8 mouse cellular contexts compared by ENCODE assay signal in the genomic region with DNA sequence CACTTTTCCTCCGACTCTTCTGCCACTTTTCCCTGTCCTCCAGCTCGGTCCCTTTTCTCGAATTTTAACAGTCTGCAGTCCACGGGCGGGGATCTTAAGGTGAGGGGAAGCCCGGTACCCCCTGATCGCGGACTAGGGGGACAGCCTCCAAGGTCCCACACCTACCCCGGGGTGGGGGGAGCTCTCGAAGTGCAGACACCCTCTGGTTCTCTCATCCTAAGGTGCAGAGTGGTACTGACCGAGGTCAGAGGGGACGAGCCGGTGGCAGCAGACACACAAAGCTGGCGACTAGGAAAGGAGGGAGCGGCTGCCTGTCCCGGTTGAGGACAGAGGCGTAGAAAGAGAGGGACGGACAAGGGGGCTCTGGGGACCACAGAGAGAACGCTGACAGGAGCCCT. TPM values are rescaled to one million over a fixed set of nuclear protein-coding genes. Genes with fewer than 3 reads are reported as not detected.
DNase-seq lines count a peak whose midpoint lies in the region; ATAC-seq and TF ChIP-seq lines count a peak whose summit lies in the region.

No protein-coding gene starts in this region.

- no peak for TF ChIP-seq EP300 in lung, postnatal 0 days (IDR thresholded peaks at IDR 0.05)
- TF ChIP-seq EP300 in heart, postnatal 0 days (IDR thresholded peaks at IDR 0.05; ENCODE audit: low read depth): no peak

- peak overlapping the region; percentile 84 for H3K4me2 ChIP-seq in lung, postnatal 0 days (replicated peaks; ENCODE audit: low read depth, low read length)
- peak overlapping the region; percentile 81 for H3K4me2 ChIP-seq in heart, postnatal 0 days (ENCODE audit: low read depth, low read length)

- no peak for TF ChIP-seq CTCF in lung, postnatal 0 days (IDR thresholded peaks at IDR 0.05)
- no peak for TF ChIP-seq CTCF in heart, postnatal 0 days (IDR thresholded peaks at IDR 0.05; ENCODE audit: low read depth)

- intact Hi-C loops in gastrocnemius, postnatal 36 days (cut with DNase I): no loop called here

- H3K9me3 ChIP-seq in lung, postnatal 0 days (ENCODE audit: low read length): no peaks in the 10 kb centered on the region
- H3K9me3 ChIP-seq in heart, postnatal 0 days (replicated peaks; ENCODE audit: control insufficient read depth, low read length): no peaks in the 10 kb centered on the region

- no peaks in the 10 kb centered on the region for H3K4me1 ChIP-seq in lung, postnatal 0 days (ENCODE audit: insufficient read depth, low read depth, low read length)
- H3K4me1 ChIP-seq in heart, postnatal 0 days (ENCODE audit: control insufficient read depth, insufficient read depth): 0 out of 2 replicates have a peak, but pooled peaks cover 3% of the 10 kb centered on the region

- no peak; the same call in 1 of the 2 replicates for ATAC-seq in lung, postnatal 0 days
- ATAC-seq in heart, postnatal 0 days (ENCODE audit: insufficient read depth, low read depth): no peak
- ATAC-seq in megakaryocyte, adult 5-6 weeks (ENCODE audit: poor library complexity, severe bottlenecking): peak; percentile 7; the same call in 1 of the 2 replicates

- peak overlapping the region; percentile 88 for H3K9ac ChIP-seq in lung, postnatal 0 days (replicated peaks; ENCODE audit: low read depth)
- peak overlapping the region; percentile 82 for H3K9ac ChIP-seq in heart, postnatal 0 days (replicated peaks; ENCODE audit: low read depth, low read length)

- H3K4me3 ChIP-seq in lung, postnatal 0 days (ENCODE audit: low read depth, low read length): peak overlapping the region; percentile 89
- H3K4me3 ChIP-seq in heart, postnatal 0 days (ENCODE audit: low read depth, low read length): peak overlapping the region; percentile 65

- H3K27ac ChIP-seq in lung, postnatal 0 days (ENCODE audit: low read length): peak overlapping the region; percentile 93
- H3K27ac ChIP-seq in heart, postnatal 0 days (ENCODE audit: low read depth): peak overlapping the region; percentile 89

- H3K36me3 ChIP-seq in lung, postnatal 0 days (ENCODE audit: insufficient read depth, low read length): no peaks in the 10 kb centered on the region
- H3K36me3 ChIP-seq in heart, postnatal 0 days (replicated peaks; ENCODE audit: control insufficient read depth, insufficient read depth, low read length): no peaks in the 10 kb centered on the region

- DNase-seq in adrenal gland, adult 8-10 months: peak; percentile 41
- no peak for DNase-seq in adrenal gland, postnatal 10 days
- no peak for DNase-seq in lung, postnatal 0 days (ENCODE audit: low spot score)
- no peak for DNase-seq in lung, postnatal 14 days
- DNase-seq in heart, postnatal 0 days (ENCODE audit: low spot score): no peak
- DNase-seq in thymus, postnatal 4 days: peak; percentile 66
- no peak for DNase-seq in gastrocnemius, postnatal 36 days

- H3K27me3 ChIP-seq in lung, postnatal 0 days (replicated peaks; ENCODE audit: insufficient read depth, low read length): no peaks in the 10 kb centered on the region
- H3K27me3 ChIP-seq in heart, postnatal 0 days (ENCODE audit: control insufficient read depth, insufficient read depth, low read length): no peaks in the 10 kb centered on the region

- 1% methylated on average over 19 of the region's 19 CpGs for WGBS in lung, postnatal 0 days
- WGBS in heart, postnatal 0 days: 0% methylated on average over 19 of the region's 19 CpGs

RNA-seq across cellular contexts. Expression of a gene that starts 0.6 kb away (rescaled TPM):
- 10 to 100 TPM; 57.3 to 84.7 (median 68.7) TPM for total RNA-seq in adrenal gland, adult 8-10 months (2022)
- total RNA-seq in adrenal gland, postnatal 10 days (2021): 10 to 100 TPM; 55.0 to 76.8 TPM
- 60.3 and 61.1 TPM in 2 replicates for polyA plus RNA-seq in lung, postnatal 0 days (2015; fragmentation: Nextera tagmentation; extraction: Ambion mirVana)
- total RNA-seq in heart, postnatal 0 days (2014; rRNA removed; ENCODE audit: low replicate concordance): 49.8 and 50.1 TPM in 2 replicates
- polyA plus RNA-seq in heart, postnatal 0 days (2015; fragmentation: Nextera tagmentation; extraction: Ambion mirVana): 53.7 and 57.3 TPM in 2 replicates
- total RNA-seq in megakaryocyte, adult 5-6 weeks (2015): 312 and 327 TPM in 2 replicates
- 237 and 269 TPM in 2 replicates for total RNA-seq in megakaryocyte, adult 5-6 weeks (2017)
- total RNA-seq in gastrocnemius, postnatal 36 days (2021): 10 to 100 TPM; 23.0 to 26.1 TPM

RNA-seq across cellular contexts. Expression of a gene that starts 25.2 kb away (rescaled TPM):
- total RNA-seq in adrenal gland, adult 8-10 months (2022): 100 to 1,000 TPM in 3 of 4 experiments, 10 to 100 TPM in 1; 89.9 to 176 (median 144) TPM
- 100 to 1,000 TPM; 144 to 193 TPM for total RNA-seq in adrenal gland, postnatal 10 days (2021)
- 229 and 238 TPM in 2 replicates for polyA plus RNA-seq in lung, postnatal 0 days (2015; fragmentation: Nextera tagmentation; extraction: Ambion mirVana)
- 110 and 151 TPM in 2 replicates for total RNA-seq in heart, postnatal 0 days (2014; rRNA removed; ENCODE audit: low replicate concordance)
- polyA plus RNA-seq in heart, postnatal 0 days (2015; fragmentation: Nextera tagmentation; extraction: Ambion mirVana): 202 and 238 TPM in 2 replicates
- 317 and 383 TPM in 2 replicates for total RNA-seq in megakaryocyte, adult 5-6 weeks (2015)
- total RNA-seq in megakaryocyte, adult 5-6 weeks (2017): 479 and 534 TPM in 2 replicates
- total RNA-seq in gastrocnemius, postnatal 36 days (2021): 10 to 100 TPM; 32.6 to 42.1 TPM

RNA-seq across cellular contexts. Expression of a gene that starts 55.5 kb away (rescaled TPM):
- total RNA-seq in adrenal gland, adult 8-10 months (2022): 10 to 100 TPM; 42.6 to 51.5 (median 45.9) TPM
- total RNA-seq in adrenal gland, postnatal 10 days (2021): 10 to 100 TPM; 76.1 to 76.7 TPM
- polyA plus RNA-seq in lung, postnatal 0 days (2015; fragmentation: Nextera tagmentation; extraction: Ambion mirVana): 44.3 and 49.5 TPM in 2 replicates
- total RNA-seq in heart, postnatal 0 days (2014; rRNA removed; ENCODE audit: low replicate concordance): 32.3 and 41.5 TPM in 2 replicates
- 33.3 and 35.3 TPM in 2 replicates for polyA plus RNA-seq in heart, postnatal 0 days (2015; fragmentation: Nextera tagmentation; extraction: Ambion mirVana)
- 130 and 131 TPM in 2 replicates for total RNA-seq in megakaryocyte, adult 5-6 weeks (2015)
- 203 and 222 TPM in 2 replicates for total RNA-seq in megakaryocyte, adult 5-6 weeks (2017)
- total RNA-seq in gastrocnemius, postnatal 36 days (2021): 10 to 100 TPM; 32.2 to 36.7 TPM

Comparison
In these comparisons a context has a peak if more than half of its experiments do, and no peak if none do; other contexts are left out.
1. DNase-seq: peak in adrenal gland, adult 8-10 months (single experiment) and thymus, postnatal 4 days (single experiment); none in adrenal gland, postnatal 10 days (single experiment), lung, postnatal 0 days (single experiment), lung, postnatal 14 days (single experiment), heart, postnatal 0 days (single experiment) and gastrocnemius, postnatal 36 days (0 of 2).